Mouse (Mus musculus) megakaryocyte, adult 5-6 weeks (primary cell): ENCODE results near the gene Gm14443. TPM values are rescaled to one million over a fixed set of nuclear protein-coding genes. Genes with fewer than 3 reads are reported as not detected.
"Not testable (repeated sequence)": the region's sequence is repeated elsewhere in the genome, so short reads cannot be mapped to it uniquely, and the experiment has no call there.

ENCODE experiments used
- ATAC-seq: 2 replicates; pipeline ENCODE4 v1.8.0; 2016; ENCODE audit warnings: mild to moderate bottlenecking, inconsistent platforms; ENCODE audit not compliant: poor library complexity, severe bottlenecking
- total RNA-seq, 2 experiments: library from RNA; stranded (forward) in 1 of 2; stranded (reverse) in 1 of 2; fragments of 153-499, 151-499 nt in 1 of 2; fragments of 221-1000, 200-1000 nt in 1 of 2; gene quantifications; 2 replicates each; pipeline versions ENCODE4 v1.2.3 to v1.2.4; 2015 to 2017

Gm14443 gene
- total RNA-seq (2015) (not detected in 2 replicates), total RNA-seq (2017) (0.29 TPM in 1 of 2 replicates, not detected in the other)

DNA sequence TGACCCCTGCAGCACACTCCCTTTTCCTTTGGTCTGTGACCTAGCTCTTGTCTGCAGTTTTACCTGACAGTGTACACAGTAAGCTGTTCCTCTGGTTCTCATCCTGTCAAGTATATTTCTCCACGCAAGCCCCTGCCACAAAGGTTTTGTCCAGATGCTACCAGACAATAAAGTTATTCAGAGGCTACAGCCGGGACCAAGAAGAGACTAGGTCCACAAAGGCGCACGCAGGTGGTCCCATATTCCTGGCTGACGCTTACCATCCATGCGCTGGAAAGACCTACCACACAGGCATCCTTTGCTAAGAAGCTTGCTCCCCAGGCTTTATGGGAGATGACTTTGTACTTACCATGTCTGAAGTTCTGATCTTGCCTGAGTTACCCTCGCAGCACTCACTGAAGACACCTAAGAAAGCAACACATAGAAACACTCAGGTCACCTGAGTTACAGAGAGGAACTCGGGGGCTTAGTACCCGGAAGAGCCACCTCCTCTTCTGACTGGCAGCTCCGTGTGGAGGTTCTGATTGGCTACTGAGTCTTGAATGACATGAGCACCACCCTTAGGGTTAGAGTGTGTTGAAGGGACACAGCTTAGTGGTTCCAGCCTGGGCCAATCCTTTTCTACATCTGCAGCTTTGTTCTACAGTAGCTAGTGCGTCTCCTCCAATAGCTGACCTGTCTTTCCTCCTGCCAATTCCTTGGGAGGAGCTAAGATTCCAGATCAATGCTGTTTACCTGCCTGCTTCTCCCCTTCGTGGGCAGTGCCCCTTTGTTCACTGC, at the start of gene Gm14443:
Gm14443 (minus strand) TSS at position 471 of the 780 bp plus-strand sequence.
- ATAC-seq, result not testable (repeated sequence)

DNA sequence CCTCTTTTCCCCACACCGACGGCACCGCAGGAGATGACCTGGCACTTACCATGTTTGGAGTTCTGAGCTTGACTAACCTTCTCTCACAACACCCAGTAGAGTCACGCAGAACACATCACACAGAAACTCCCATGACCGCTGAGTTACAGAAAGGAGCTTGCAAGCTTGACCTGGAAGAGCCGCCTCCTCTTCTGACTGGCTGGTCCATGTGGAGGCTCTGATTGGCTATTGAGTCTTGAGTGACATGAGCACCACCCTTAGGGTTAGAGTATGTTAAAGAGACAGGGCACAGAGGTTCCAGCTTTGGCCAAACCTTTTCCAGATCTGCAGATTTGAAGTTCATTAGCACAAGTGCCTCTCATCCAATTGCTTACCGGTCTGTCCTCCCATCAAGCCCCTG, 31.1 kb upstream of the Gm14443 start, which contains the start of gene Gm14391:
Gm14391 (minus strand) TSS at position 186 of the 400 bp plus-strand sequence.
- ATAC-seq, result peak; percentile 67; the same call in 1 of the 2 replicates

DNA sequence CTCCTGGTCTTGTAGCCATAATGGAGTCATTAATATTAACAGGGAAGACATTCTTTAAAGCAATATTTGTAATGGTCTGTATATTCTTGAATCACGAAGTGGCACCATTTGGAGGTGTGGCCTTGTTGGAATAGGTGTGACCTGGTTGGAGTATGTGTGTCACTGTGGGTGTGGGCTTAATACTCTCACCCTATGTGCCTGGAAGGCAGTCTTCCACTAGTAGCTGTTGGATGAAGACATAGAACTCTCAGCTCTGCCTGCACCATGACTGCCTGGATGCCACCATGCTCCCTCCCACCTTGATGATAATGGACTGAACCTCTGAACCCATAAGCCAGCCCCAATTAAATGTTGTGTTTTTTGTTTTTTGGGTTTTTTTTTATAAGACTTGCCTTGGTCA, 3.3 kb upstream of the Gm14443 start:
- ATAC-seq, result not testable (repeated sequence)

DNA sequence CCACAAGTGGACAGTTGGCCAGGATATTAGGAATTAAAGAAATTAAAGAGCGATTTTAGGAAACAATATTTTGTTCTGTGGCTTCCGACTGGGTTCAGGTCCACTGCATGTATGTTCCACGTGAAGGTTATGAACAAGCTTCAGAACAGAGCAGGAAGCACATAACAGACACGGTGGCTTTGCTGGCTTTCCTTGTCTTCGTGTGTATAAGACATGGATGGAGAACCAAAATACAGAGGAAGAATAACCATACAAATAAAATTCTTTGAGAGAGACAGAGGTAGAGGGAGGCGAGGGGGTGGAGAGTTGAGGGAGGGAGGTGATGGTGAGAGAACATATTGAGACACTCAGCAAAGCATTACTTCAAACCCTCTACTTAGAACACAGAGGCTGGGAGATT, 641 bp upstream of the Gm14443 start:
- no peak for ATAC-seq

GRCm38 (mm10) chr2:175174058-175174457, 1.6 kb downstream of the Gm14443 start:
- ATAC-seq, result not testable (repeated sequence)

DNA sequence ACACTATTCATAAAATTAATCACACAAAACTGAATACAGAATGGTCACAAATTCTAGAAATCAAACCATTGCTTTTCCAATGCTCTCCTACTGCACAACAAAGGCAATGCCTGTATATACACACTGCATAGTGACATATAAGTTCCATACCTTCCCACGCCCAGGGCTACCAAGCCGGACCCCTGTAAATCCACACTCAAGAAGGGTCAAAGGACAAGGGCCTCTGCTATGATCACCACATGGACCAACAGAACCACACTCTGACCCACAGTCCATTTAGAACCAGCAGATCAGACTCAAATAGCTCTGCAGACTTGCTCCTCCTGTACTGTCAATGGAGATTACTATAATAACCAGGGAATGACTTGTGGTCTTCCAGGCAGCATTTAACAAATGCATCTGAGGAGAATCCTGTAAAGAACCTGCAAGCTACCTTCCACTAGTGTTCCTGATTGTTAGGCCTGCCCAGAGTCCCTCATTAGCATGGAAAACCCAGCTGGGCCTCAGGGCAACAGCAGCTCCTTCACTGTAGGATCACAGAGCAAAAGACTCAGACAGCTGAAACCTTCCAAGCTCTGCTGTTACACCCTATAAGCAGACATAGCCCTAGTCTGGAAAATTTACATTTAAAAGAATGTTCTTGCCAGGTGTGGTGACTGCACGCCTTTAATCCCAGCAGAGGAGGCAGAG, 2.6 kb downstream of the Gm14443 start:
- ATAC-seq, result not testable (repeated sequence)

DNA sequence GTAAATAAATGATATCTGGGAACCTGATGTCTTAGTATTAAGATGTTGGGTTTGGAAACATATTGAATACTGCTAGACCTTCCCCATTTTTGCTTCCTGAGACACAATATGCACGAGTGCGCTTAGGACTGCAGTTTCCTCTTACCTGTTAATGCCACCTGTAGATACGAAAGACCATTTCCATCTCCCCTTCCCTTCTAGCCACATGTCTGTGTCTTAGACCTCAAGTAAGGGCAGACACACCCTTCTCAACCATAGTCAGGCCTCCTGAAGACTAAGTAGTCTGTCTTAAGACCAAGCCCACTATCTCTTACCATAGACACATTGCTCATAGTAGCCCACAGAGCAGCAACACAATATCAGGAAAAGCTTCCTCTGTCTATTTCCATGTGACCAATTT, 3.5 kb downstream of the Gm14443 start:
- ATAC-seq, result no peak

DNA sequence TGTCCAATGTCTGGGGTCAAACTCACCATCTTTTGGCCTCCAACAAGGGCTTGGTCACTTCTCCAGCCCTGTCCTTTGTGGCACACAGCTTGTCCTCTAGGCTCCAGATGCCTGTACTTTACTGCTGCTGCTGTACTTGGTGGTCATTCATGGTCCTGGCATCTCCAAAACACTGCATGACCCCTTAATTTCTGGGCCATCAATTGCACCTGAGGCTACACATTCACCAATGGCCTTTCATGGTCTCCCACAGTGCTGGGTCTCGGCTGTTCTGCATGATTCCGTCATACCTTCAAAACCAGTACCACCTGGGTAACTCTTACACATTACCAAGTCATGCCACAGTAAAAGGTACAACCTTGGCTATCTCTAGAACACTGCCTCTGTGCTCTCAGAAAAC, 8.8 kb downstream of the Gm14443 start:
- not testable (repeated sequence) for ATAC-seq

DNA sequence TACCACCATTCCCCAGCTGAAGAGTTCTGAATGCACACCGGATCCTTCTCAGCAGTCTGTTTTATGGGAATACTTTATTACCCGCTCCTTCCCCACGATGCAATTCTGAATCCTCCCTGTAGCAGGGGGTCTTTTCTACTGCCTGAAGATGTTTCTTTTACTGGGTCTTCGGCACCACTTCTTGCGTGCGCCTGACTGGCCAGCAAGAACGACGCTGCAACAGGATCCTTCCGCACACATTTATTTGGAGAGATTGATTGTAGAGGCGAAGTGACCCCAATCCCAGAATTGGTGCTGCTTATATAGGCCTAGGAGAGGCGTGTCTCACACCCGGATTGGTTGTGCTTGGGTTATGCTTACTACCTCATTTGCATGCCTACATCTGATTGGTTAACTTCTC, 10.6 kb downstream of the Gm14443 start:
- not testable (repeated sequence) for ATAC-seq

DNA sequence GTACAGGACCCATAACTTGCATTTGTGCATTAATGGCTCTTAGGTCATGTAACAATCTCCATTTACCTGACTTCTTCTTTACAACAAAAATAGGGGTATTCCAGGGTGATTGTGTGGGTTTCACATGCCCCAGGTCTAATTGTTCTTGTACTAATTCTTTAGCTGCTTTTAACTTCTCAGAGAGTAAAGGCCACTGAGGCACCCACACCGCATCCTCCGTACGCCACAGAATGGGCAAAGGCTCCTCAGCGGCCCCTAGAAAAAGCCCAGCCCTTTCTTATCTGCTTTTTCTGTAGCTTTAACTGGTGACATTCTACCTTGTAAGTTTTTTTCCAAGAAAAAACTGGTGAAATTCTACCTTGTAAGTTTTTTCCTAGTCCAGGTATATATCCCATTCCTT, 14.2 kb downstream of the Gm14443 start:
- not testable (repeated sequence) for ATAC-seq

DNA sequence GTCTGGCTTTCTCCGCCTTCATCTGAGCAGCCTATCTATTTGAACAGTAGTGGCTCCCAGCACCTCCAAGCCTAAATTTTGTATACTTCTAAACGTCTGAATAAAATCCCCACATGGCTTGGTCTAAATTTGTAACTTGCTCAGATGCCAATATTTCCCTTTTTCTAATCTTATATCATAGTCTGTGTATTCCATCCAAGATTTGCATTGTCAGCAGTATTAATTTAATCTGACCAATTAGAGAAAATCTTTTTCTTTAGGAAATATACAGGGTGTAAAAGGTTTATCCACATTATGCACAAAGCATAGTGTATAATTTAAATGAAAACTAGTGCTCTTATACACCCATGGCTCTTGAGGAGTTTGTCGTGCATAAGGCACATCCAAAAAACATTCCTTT, 17.0 kb downstream of the Gm14443 start:
- no peak for ATAC-seq

GRCm38 (mm10) chr2:175156696-175157095, 19.0 kb downstream of the Gm14443 start:
- no peak for ATAC-seq

DNA sequence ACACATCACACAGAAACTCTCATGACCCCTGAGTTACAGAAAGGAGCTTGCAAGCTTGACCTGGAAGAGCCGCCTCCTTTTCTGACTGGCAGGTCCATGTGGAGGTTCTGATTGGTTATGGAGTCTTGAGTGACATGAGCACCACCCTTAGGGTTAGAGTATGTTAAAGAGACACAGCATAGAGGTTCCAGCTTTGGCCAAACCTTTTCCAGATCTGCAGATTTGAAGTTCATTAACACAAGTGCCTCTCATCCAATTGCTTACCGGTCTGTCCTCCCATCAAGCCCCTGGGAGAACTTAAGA, 33.7 kb downstream of the Gm14443 start, which contains the start of gene Gm14399:
Gm14399 (minus strand) TSS at position 20 of the 303 bp plus-strand sequence.
- 0 out of 2 replicates have a peak, but pooled peaks have one; percentile 56 for ATAC-seq

- ATAC-seq, result 0 out of 2 replicates have a peak, but pooled peaks have one; percentile 45
Measured at GRCm38 (mm10) chr2:175141118-175141992, 34.3 kb downstream of the Gm14443 start.

- not testable (repeated sequence) for ATAC-seq
Measured at GRCm38 (mm10) chr2:175140624-175141023, 35.0 kb downstream of the Gm14443 start.

Other genes starting within 250 kb of the Gm14443 start
- gene Gm14444, start 165.6 kb downstream of the Gm14443 start, total RNA-seq (2015), result not detected in 2 replicates
- not detected in 2 replicates for gene Gm14444, start 165.6 kb downstream of the Gm14443 start, total RNA-seq (2017)
- 1.1 TPM in 1 of 2 replicates, not detected in the other for gene Gm14393, start 108.1 kb downstream of the Gm14443 start, total RNA-seq (2015)
- not detected in 2 replicates for gene Gm14393, start 108.1 kb downstream of the Gm14443 start, total RNA-seq (2017)
- gene Gm14399, start 33.9 kb downstream of the Gm14443 start, total RNA-seq (2015), result 2.7 and 5.5 TPM in 2 replicates
- 4.4 and 33.5 TPM in 2 replicates for gene Gm14399, start 33.9 kb downstream of the Gm14443 start, total RNA-seq (2017)
- gene Gm14391, start 31.0 kb upstream of the Gm14443 start, total RNA-seq (2015), result 4.0 and 5.2 TPM in 2 replicates
- 11.4 and 12.0 TPM in 2 replicates for gene Gm14391, start 31.0 kb upstream of the Gm14443 start, total RNA-seq (2017)
- not detected in 2 replicates for gene Gm14440, start 99.3 kb upstream of the Gm14443 start, total RNA-seq (2015)
- not detected in 2 replicates for gene Gm14440, start 99.3 kb upstream of the Gm14443 start, total RNA-seq (2017)
- gene Gm4631, start 162.3 kb upstream of the Gm14443 start, total RNA-seq (2015), result 11.9 and 14.1 TPM in 2 replicates
- gene Gm4631, start 162.3 kb upstream of the Gm14443 start, total RNA-seq (2017), result 8.4 and 9.8 TPM in 2 replicates
- gene Zfp968, start 196.6 kb upstream of the Gm14443 start, total RNA-seq (2015), result 2.3 and 6.1 TPM in 2 replicates
- 2.3 and 3.8 TPM in 2 replicates for gene Zfp968, start 196.6 kb upstream of the Gm14443 start, total RNA-seq (2017)